Mouse (Mus musculus) heart, adult 2 months (tissue): ENCODE data around the gene Snx1.

ENCODE experiments used
- CTCF ChIP-seq: fragments of 200-600 bp; IDR thresholded peaks from 2 replicates; pipeline ENCODE4 v1.8.1; 2022; ENCODE audit warnings: antibody characterized with exemption, mild to moderate bottlenecking, moderate library complexity
- EP300 ChIP-seq: fragments of 200-500 bp; IDR thresholded peaks from 2 replicates; pipeline ENCODE4 v1.6.1; 2011; ENCODE audit warnings: low read depth, low read length, control low read depth; ENCODE audit not compliant: insufficient read depth
- POLR2A ChIP-seq: fragments of 200-500 bp; IDR thresholded peaks from 2 replicates; pipeline ENCODE4 v1.6.1; 2011; ENCODE audit warnings: mild to moderate bottlenecking, low read depth, low read length, control low read depth; ENCODE audit not compliant: insufficient read depth

DNA sequence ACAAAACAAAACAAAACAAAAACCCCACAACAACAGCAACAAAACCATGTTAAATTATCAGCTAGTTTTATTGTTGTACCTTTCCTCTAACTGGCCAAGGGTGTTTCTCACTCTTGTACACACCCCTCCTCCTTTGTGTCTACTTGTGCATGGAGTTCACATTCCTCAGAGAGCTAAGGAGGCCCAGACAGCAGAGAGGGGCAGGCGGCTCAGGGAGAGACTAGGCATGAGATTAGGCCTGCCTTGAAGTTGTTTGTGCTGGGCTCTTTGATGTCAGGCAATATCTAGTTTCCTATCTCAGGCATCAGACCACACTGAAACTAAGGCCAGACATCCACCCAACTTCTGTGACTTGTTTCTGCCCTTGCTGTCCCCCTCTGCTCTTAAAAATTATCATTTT is 41.8 kb upstream of the Snx1 start:
- TF ChIP-seq POLR2A (no peak), CTCF (no peak), EP300 (no peak)
